Mouse (Mus musculus) thymus, postnatal 10 days (tissue): ENCODE data around the gene Swap70.

Experiments
- DNase-seq, 2 experiments: peaks; one replicate each; pipeline ENCODE4 v3.0.0; 2021; ENCODE audit warnings: low spot score in 2 of 2

Gene Swap70

DNA sequence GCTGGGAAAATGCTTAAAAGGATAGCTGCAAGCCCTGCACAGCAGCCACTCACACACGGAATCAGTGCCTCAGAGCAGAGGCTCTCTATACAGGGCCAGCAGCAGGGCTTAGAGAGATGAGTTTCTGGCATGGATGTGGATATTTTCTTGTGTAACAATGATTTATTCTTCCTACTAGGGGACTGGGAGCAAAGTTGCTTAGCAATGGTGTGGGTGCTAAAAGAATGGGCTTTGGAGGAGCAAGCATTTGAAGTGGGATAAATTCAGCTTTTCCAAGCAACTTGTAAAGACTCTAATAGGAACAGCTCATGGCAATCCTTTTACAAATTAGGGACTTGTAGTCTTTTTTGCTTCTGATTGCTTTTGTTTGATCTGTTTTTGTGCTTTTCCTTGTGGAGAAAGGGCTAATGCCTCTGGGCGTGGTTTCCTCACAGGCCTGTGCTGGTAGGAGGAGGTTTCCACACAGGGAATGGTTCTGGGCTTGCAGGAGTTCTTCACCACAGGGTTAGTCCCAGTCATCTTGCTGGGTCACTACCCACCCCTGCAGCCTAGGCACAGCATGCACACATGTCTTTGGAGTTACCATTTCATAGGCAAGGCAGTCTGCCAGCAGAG, 16.4 kb downstream of the Swap70 start:
- no peak for DNase-seq

DNA sequence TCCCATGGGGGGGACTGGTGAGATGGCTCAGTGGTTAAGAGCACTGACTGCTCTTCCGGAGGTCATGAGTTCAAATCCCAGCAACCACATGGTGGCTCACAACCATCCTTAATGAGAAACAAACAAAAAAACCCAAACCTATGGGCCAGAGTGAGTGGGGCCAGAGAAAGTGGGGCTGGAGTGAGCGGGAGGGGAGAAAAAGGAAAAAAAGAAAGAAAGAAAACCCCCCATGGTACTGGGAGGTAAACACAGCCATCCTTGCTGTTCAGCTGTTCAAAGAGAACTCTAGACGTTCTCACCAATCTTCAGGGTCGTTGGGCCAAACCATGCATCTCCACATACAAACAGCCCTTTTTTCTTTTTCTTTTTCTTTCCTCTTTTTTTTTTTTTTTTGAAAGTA, 18.1 kb downstream of the Swap70 start:
- DNase-seq = no peak

DNA sequence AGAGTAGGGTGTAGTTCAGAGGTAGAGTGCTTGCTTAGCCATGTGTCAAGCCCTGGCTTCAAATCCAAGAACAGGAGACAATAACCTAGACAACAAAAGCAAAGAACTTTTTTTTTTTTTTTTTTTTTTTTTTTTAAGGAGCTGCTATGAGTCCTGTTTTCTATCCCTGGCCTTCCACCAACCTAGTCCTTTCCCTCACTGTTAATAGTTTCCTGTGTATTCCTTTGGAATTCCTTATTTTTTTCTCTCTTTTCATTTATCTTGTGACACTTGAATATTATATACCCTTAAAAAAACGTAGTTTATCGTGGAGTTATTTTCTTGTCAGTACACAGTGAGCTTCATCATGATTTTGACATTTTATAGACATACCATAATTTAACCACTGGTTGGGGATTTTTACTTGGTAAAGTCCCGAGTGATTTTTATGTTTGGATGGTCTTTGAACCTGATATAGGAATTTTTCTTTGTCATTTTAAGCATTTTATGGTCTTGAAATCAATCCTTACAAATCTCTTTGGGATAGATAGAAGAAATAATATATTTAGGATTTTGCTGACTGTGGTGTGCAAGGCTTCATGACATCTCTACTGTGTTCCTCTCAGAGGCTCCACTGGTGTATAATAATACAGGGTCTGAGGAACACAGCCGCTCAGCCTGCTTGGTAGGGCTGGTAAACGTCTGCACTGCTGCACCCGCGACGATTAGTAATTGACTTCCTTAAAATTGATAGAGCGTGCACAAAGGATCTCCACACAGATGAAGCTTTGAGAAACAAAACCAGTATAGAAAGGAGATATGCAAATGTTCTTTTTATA, 20.2 kb downstream of the Swap70 start:
- DNase-seq = no peak

DNA sequence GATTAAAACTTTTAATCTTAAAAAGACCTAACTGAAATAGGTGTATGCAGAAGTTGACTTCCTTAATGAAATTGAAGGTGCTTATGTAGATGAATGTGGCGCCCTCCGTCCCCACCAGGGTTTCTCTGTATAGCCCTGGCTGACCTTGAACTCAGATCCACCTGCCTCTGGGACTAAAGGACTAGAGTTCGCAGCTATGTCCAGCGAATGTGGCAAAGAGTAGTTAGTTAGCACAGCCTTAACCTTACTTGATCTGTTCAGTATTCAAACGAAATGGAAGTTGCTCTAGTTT, 20.7 kb downstream of the Swap70 start:
- no peak for DNase-seq

DNA sequence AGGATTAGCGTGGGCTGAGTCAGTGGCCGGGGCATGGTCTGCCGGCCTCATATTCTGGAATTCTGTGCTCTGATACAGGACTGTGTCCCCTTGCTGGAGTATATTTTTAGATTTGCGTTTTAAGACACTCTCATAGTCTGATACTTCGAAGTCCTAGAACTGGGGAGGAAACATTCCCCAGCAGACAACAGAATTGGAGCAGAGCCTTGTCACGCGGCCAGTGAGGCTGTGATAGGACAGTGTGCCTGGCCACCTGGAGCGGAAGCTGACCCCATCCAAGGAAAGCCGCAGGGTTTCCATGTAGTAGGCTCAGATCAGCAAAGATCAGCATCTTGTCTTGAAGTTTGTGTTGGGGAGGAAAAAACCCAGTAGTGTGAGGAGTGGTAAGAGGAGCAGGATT, 23.6 kb downstream of the Swap70 start:
- DNase-seq = no peak

DNA sequence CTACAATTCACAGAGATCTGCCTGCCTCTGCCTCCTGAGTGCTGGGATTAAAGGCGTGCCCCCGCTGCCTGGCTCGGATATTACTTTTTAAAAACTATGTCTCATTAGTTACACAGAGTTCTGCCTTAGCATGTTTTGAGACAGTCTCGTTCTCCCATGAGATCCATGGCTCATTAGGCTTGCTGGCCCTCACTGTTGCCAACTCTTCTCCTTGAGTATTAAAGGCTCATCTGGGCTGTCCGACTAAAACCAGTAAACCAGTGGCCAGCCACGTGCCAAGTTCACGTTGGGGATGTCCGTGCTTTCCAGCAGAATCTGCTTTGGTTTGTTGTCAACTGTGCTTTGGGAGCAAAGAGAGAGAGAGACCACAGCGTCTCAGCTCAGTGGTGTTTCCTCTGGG, 25.0 kb downstream of the Swap70 start:
- no peak for DNase-seq

DNA sequence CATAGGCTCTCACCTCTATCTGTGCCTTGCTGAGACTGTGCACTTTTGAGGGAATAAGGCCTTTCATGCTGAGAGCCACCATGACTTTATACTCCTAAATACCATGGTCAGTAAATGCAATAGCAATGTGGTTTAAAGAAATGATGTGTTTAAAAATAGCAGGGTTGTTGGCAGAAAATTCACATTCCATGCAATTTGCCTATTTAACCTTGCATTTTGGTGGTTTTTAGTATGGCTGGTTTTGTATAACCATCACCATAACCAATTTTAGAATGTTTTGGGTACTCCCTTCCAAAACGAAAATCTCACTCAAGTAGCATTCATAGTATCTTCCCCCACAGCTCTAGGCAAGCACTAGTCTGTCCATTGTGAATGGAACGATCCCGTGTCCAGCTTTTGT, 26.3 kb downstream of the Swap70 start:
- DNase-seq = no peak

DNA sequence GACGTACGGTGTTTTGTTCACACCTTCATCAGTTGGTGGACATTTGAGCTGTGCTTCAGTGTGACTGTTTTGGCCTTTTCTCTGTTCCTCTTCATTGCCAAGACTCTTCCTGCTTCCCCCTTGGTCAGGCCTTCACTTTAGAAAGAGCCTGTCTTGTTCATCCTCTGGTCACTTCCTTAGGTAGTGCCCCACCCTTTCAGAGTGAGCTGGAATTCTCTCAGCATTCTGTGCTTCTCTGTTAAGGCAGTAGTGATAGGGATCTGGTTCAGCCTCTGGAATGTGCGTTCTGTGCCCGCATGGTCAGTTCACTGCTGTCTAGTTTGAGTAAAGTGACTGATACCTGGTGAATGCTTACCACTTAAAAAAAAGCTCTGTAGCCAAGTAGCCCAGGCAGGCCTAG, 27.2 kb downstream of the Swap70 start:
- no peak for DNase-seq

DNA sequence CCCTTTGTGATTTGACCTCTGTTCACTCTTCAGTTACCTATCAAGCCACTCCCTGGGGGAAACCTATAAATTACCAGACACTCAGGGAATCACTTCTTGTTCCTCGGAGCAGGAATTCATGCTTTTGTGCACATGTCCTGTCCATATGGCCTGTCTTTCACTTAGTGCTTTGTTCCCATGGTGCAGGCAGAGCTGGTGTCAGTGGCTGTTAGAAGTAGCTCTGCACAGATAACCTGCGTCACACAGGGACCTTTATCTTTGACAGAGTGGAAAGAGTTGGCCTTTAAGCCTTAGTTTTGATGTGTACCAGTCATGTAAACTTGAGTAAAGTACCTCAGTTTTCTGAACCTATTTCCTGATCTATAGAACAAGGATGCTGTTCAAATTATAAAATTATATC, 32.4 kb downstream of the Swap70 start:
- DNase-seq = no peak

DNA sequence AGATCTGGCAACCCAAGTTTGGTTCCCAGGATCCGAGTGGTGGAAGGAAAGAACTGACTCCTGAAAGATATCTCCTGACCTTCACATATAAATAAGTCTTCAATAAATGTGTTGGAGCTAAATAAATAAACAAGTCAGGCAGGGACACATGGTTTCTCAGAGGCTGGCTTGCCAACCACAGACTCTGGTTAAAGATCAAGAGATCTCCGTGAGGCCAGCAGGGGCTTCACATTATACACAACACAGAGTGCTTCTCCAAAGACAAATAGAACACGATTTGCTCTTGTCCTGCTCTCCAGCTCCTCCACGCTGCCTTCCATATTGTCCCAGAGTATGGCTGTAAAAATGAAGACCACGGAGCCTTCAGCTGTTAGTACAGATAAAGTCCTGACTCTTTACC, 32.9 kb downstream of the Swap70 start:
- no peak for DNase-seq

DNA sequence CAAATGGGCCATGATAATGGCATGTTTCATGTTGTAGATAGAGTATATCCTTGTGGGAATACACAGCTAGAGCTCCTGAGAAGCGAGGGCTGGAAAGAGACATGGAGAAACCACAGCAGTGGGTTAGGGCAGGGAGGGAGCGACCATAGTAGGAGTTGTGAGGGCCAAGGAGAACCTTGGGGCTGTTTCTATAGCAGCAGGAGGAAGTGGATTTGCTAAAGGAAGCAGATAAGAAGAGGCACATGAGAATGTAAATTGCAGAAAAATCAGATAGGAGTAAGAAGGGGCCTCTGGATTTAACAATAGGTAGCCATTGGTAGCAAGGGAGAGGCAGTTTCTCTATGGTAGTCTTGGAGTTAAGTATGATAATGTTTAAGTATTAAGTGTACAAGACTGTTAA, 35.5 kb downstream of the Swap70 start:
- no peak for DNase-seq

DNA sequence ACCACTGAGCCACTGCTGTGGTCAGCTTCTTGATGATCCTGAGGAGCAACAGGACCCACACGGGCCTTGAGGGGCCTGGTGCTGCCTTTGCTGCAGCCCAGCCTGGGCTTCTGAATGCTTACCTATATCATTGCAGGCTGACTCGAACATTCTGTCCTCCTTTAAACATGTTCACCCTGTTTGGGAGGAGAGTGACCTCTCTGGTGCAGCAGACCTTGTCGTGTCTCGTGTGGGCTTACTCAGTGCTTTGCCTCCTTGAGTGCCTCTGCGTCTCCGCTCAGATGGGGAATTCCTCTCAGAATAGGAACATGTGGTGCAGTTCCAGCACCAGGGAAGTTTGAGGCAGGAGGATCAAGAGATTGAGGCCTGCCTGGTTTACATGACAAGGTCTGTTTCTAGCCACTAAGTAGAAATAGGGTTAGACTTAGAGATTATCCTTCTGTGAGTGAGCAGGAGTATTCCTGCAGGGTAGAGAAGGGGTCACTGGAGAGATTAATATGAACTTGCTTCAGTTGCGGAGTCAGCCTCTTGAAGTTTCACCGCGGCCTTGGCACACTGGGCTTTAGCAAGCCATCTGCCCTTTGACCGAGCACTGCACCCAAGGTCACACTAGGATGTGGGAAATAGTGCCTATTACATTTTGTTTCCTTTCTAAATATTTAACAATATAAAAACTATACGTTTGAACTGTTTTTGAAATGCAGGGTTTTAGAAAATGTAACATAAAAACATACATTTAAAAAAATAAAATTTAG, 36.9 kb downstream of the Swap70 start:
- no peak for DNase-seq

DNA sequence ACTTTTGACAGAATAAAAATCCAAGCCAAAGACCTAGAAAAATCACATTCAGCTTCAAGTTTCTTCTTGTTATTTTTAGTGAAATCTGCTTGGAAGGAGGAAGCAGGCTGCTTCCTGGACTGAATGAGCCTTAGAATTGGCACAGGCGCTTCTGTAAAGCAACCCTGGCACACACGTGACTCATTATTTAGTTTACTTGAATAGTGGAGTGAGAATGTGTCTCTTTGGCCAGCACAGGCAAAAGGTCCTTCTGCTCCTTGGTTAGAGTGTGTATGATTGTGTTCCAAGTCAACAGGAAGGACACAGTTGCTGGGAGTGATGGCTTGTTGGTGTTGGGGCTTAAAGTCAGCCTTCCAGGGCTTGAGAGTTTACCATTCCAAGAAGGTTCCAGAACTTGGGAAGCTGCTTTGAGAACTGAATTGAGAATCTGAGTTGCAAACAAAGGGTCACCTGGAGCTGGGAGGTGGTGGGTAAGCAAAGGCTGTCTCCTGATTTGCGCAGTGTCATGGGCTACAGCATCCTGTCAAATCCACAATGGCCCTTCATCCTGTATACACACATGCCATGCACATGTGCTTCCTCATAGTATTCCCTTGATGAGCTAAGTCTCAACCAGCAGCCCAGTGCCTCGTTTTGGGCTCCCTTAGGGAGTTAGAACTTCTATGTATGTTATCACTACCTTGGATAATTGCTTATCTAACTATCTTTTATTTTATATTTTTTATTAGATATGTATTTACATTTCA, 38.6 kb downstream of the Swap70 start:
- no peak for DNase-seq

DNA sequence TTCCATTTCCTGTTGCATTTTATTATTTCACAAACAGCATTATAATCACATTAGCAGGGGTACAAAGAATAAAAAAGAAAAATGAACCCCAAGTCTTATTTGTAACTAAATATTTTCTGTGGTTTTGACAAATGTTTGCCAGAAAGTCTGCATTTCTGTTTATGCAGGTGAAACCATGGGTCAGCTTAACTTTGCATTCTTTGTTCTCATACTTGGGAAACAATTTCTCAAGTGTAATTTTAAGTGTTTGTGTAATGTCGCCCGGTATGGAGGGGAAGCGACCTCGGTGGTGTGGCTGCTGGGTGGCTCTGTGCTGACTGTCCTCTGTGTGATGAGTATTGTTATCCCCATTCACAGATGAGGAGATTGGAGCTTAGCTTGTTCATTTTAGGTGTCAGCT, 40.3 kb downstream of the Swap70 start:
- no peak for DNase-seq

DNA sequence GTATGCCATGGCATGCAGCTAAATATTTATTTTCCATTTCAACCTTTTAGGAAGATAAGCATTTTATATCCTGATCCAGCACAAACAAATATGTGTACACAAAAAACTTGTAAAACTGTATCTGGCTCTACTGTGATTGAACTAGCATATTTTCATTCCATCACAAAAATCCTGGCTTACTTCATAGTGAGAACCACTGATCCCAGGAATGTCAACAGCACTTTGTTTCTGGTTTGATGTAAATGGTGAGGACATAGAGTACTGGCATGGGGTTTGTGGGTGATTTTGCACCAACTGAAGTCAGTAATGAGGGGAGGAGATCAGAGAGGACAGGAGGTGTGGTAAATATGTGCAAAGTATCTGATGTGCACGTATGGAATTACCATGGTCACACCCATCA, 41.1 kb downstream of the Swap70 start:
- DNase-seq = no peak

DNA sequence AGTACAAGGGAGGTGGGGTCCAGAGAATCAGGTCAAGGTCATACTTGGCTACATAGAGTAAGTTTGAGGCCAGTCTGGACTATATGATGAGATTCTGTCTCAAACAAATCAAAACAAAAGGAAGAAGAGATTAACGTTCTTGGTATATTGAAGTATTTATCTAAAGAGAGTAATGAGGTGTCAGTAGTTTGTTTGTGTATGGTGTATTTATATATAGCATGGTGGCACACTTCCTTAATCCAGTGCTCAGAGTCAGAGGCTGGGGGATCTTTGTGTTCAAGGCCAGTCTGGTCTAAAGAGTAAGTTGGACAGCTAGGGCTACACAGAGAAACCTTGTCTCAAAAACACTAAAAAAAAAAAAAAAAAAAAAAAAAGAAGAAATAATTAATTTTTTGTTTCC, 42.0 kb downstream of the Swap70 start:
- no peak for DNase-seq

DNA sequence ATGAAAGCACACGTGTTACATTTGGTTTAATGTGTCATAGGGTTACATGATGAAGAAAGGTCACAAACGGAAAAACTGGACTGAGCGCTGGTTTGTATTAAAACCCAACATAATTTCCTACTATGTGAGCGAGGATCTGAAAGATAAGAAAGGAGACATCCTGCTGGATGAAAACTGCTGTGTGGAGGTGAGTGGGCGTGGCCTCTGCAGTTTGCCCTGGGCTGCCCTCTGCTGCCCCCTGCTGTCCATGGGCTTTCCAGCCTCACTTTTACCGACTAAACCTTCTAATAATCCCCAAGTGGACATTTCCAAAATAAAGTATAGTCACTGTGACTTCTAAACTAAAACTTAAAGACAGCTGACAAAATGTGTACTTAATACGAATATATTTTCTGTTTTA, 44.3 kb downstream of the Swap70 start:
- DNase-seq = peak; percentile 58 to 91

DNA sequence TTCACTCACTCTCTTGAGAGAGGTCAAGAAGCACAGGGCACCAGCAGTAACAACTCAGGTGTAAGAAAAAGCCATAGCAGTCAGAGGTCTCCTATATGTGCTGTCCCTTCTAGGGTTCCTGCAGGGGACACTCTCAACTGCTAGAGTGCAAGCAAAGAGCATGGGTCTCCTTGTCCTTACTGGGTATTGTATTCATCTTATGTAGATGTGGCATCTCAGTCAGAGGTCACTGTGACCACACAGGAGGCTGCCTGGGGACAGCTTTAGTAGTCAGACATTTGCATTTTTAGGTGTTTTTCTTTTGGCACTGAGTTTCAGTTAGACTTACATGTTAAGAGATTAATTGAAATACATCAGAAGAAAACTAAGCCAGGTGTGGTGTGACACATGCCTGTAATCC, 45.5 kb downstream of the Swap70 start:
- no peak for DNase-seq

DNA sequence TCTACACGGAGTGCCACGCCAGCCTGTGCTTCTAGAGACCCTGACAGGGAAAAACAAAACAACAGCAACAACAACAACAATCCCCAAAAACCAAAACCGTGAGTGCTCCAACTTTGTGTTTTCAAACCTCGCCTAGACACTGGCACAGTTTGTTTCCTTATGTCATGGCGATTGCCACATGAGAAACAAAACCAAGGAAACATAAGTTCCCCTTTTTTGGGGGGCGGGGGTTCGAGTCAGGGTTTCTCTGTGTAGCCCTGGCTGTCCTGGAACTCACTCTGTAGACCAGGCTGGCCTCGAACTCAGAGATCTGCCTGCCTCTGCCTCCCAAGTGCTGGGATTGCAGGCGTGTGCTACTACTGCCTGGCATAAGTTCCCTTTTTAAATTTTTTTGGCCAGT, 46.5 kb downstream of the Swap70 start:
- no peak for DNase-seq

DNA sequence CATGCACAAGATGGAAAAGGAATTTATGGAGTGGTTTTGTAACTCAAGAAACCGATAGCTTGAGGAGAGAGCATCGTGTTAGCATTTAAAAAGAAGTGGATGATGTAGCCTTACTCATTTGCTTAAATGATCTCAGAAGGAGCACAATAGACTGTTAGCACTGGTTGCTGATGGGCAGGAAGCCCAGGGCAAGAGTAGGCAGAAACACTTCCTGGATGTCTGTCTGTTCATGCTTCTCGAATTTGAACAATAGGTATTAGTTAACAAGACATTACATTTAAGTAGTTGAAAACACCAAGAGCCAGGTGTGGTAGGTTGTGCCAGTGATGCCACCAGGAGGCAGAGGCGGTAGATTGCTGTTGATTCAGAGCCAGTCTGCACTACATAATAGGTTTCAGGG, 47.0 kb downstream of the Swap70 start:
- no peak for DNase-seq

DNA sequence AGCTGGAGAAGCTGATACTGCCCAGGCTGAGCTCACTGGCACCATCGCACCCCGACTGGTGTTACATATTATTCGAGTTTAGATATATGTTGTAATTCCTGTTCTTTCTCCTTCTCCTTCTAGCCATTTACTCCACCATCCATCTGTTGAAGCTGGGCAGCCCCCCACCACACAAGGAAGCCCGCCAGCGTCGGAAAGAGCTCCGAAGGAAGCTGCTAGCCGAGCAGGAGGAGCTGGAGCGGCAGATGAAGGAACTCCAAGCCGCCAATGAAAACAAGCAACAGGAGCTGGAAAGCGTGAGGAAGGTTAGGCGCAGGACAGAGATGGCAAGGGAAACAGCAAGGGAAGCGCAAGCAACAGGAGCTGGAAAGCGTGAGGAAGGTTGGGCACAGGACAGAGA, 48.3 kb downstream of the Swap70 start:
- no peak for DNase-seq

DNA sequence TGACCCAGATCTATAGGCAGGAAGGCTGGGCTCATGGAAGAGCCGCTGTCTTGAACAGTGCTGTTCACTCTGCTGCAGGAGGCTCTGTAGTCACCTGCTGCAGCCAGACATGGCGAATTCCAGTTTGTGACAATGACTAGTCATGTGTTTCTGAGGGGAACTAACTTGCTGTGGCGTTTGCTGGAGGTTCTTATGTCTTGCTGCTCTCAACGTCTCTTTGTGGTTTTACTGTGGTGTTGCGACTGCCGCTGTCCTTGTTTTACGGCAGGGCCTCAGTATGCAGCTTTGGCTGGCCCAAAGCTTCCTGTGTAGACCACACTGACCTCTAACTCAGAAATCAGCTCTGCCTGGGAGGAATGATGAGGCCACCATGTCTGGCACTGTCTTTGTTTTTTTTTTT, 48.9 kb downstream of the Swap70 start:
- DNase-seq = no peak

DNA sequence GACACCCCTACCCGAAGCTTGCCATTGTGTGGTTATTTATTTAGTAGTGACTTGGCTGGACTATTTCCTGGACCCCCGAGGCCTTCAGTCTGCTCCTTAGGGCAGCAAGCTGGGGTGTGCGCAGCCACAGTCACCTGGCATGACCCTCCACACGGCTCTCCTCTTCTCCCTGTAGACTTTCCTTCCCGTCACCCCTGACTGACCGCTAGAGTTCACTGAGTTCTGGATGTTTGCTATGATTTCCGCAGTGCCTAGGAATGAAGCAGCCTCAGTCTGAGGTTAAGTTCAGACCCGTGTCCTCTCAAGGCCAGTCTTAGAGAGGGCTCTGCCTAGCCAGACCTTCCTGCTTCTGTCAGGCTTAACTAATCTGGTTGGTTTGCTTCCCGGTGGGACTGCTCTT, 50.3 kb downstream of the Swap70 start:
- DNase-seq = no peak
